Comparison of ENCODE assay signal across 8 mouse cellular contexts in the genomic region with DNA sequence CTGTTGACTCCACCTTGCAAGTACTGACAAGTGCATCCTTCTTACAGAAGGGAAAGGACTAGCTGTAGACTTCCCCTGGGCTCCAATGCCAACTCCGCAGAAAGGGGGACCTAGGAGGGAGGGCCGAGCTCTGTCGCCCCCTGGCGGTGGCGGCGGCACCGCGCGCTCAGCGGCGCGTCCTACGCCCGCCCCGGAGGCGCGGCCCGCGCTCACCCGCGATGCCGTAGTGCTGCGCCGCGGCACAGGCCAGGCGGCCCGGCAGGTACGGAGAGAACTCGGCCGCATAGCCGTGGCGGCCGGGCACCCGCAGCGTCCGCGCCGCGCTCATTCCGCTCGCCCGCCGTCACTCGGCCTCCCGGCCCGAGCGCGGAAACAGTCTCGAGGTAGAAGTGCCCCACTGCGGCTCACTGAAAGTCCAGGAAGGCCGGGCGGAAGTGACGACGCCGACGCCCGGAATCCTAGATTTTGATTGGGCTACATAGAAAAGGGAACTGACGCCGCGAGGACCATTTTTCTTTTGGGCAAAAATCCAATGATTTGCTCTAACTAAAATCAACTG. TPM values are rescaled to one million over a fixed set of nuclear protein-coding genes. Genes with fewer than 3 reads are reported as not detected.
DNase-seq lines count a peak whose midpoint lies in the region; ATAC-seq and TF ChIP-seq lines count a peak whose summit lies in the region.

Pex7 (minus strand) TSS at position 444 of the 559 bp plus-strand sequence.

- peak; percentile 93 for TF ChIP-seq CTCF in bone marrow, adult 2 months (IDR thresholded peaks at IDR 0.05; ENCODE audit: control insufficient read depth, insufficient read depth, low read length)

- peak within 1 kb of the TSS; percentile 28 for H3K4me2 ChIP-seq in embryonic facial prominence, embryonic 15.5 days (replicated peaks)
- H3K4me2 ChIP-seq in kidney, embryonic 14.5 days (replicated peaks; ENCODE audit: low read depth, low read length), result peak within 1 kb of the TSS; percentile 22; the same call in 1 of the 2 replicates
- peak within 1 kb of the TSS; percentile 35 for H3K4me2 ChIP-seq in limb, embryonic 15.5 days

- H3K36me3 ChIP-seq in embryonic facial prominence, embryonic 15.5 days, result no peaks in the 10 kb centered on the region
- no peaks in the 10 kb centered on the region; the same call in 1 of the 2 replicates for H3K36me3 ChIP-seq in kidney, embryonic 14.5 days (ENCODE audit: control insufficient read depth, insufficient read depth, low read length)
- no peaks in the 10 kb centered on the region for H3K36me3 ChIP-seq in limb, embryonic 15.5 days

- H3K27me3 ChIP-seq in embryonic facial prominence, embryonic 15.5 days, result 0 out of 2 replicates have a peak, but pooled peaks cover 3% of the 10 kb centered on the region
- no peaks in the 10 kb centered on the region for H3K27me3 ChIP-seq in kidney, embryonic 14.5 days (ENCODE audit: control insufficient read depth, insufficient read depth, low read length)
- no peaks in the 10 kb centered on the region for H3K27me3 ChIP-seq in limb, embryonic 15.5 days

- DNase-seq in 416B (ENCODE audit: low read depth), result peak; percentile 97
- DNase-seq in heart, adult 9 months (ENCODE audit: low spot score in 2 of 2), result peak; percentile 90 to 94
- DNase-seq in spleen, postnatal 4 days (ENCODE audit: low spot score in 2 of 2), result peak; percentile 85 to 97

- H3K9ac ChIP-seq in embryonic facial prominence, embryonic 15.5 days, result peak within 1 kb of the TSS; percentile 69
- H3K9ac ChIP-seq in kidney, embryonic 14.5 days (ENCODE audit: low read depth, low read length), result peak within 1 kb of the TSS; percentile 89
- peak within 1 kb of the TSS; percentile 87 for H3K9ac ChIP-seq in limb, embryonic 15.5 days

- H3K27ac ChIP-seq in bone marrow, adult 2 months (ENCODE audit: control insufficient read depth, insufficient read depth, low read depth, low read length, poor library complexity), result peak within 1 kb of the TSS; percentile 99
- peak within 1 kb of the TSS; percentile 97 for H3K27ac ChIP-seq in embryonic facial prominence, embryonic 15.5 days (replicated peaks)
- H3K27ac ChIP-seq in kidney, embryonic 14.5 days (ENCODE audit: low read depth, low read length), result peak within 1 kb of the TSS; percentile 92
- peak within 1 kb of the TSS; percentile 98 for H3K27ac ChIP-seq in limb, embryonic 15.5 days

- H3K4me1 ChIP-seq in bone marrow, adult 2 months (ENCODE audit: control insufficient read depth, insufficient read depth, low read length), result no peaks in the 10 kb centered on the region
- no peaks in the 10 kb centered on the region for H3K4me1 ChIP-seq in embryonic facial prominence, embryonic 15.5 days
- no peaks in the 10 kb centered on the region for H3K4me1 ChIP-seq in kidney, embryonic 14.5 days (ENCODE audit: control insufficient read depth, insufficient read depth, low read length)
- no peaks in the 10 kb centered on the region for H3K4me1 ChIP-seq in limb, embryonic 15.5 days

- peak within 1 kb of the TSS; percentile 76 for H3K4me3 ChIP-seq in bone marrow, adult 2 months (replicated peaks; ENCODE audit: control insufficient read depth, low read depth, low read length)
- H3K4me3 ChIP-seq in embryonic facial prominence, embryonic 15.5 days (replicated peaks), result peak within 1 kb of the TSS; percentile 63
- peak within 1 kb of the TSS; percentile 69 for H3K4me3 ChIP-seq in kidney, embryonic 14.5 days (ENCODE audit: low read length)
- peak within 1 kb of the TSS; percentile 80 for H3K4me3 ChIP-seq in limb, embryonic 15.5 days

- no peaks in the 10 kb centered on the region for H3K9me3 ChIP-seq in embryonic facial prominence, embryonic 15.5 days (replicated peaks)
- H3K9me3 ChIP-seq in kidney, embryonic 14.5 days (ENCODE audit: control insufficient read depth, low read length), result no peaks in the 10 kb centered on the region
- no peaks in the 10 kb centered on the region for H3K9me3 ChIP-seq in limb, embryonic 15.5 days

- WGBS in bone marrow, adult 2 months, result under 1% methylated on average over 60 of the region's 60 CpGs
- under 1% methylated on average over 60 of the region's 60 CpGs for whole genome bisulfite sequencing in embryonic facial prominence, embryonic 15.5 days
- under 1% methylated on average over 58 of the region's 60 CpGs for WGBS in kidney, embryonic 14.5 days
- WGBS in limb, embryonic 15.5 days, result under 1% methylated on average over 60 of the region's 60 CpGs

- peak; percentile 96 for ATAC-seq in embryonic facial prominence, embryonic 15.5 days (ENCODE audit: insufficient number of reproducible peaks, low FRiP score, low TSS enrichment, low read depth)
- peak; percentile 98 for ATAC-seq in kidney, embryonic 14.5 days (ENCODE audit: low FRiP score, low TSS enrichment)
- ATAC-seq in limb, embryonic 15.5 days (ENCODE audit: insufficient number of reproducible peaks, low FRiP score, low TSS enrichment, low read depth), result peak; percentile 95
- peak; percentile 89 for ATAC-seq in monocyte, adult 5-6 weeks (replicated peaks; ENCODE audit: insufficient number of reproducible peaks, low FRiP score, low TSS enrichment, poor library complexity, severe bottlenecking)

- TF ChIP-seq POLR2A in bone marrow, adult 2 months (IDR thresholded peaks at IDR 0.05; ENCODE audit: borderline replicate concordance, control insufficient read depth, low read depth, low read length), result peak; percentile 82; the same call in 1 of the 2 replicates

RNA-seq across cellular contexts. Expression of gene Pex7, which starts in this region (rescaled TPM):
- 8.6 and 19.1 TPM in 2 replicates for polyA plus RNA-seq in bone marrow, adult 2 months (2011; ENCODE audit: insufficient read depth, insufficient read length, low replicate concordance, missing spikeins)
- 30.3 TPM in 2 replicates for polyA plus RNA-seq in embryonic facial prominence, embryonic 15.5 days (2015; fragmentation: Nextera tagmentation; extraction: Ambion mirVana)
- polyA plus RNA-seq in kidney, embryonic 14.5 days (2014; fragmentation: Nextera tagmentation; extraction: Ambion mirVana), result 36.1 and 45.4 TPM in 2 replicates
- polyA plus RNA-seq in limb, embryonic 15.5 days (2015; fragmentation: Nextera tagmentation; extraction: Ambion mirVana), result 24.9 and 28.2 TPM in 2 replicates
- total RNA-seq in monocyte, adult 5-6 weeks (2017), result 19.8 to 34.3 TPM (median 20.9 TPM) in 3 replicates

Comparison
In these comparisons a context has a peak if more than half of its experiments do, and no peak if none do; other contexts are left out.
1. Peak in every context shown above with its lines: DNase-seq, ATAC-seq, H3K4me3 ChIP-seq and H3K27ac ChIP-seq.